Mouse (Mus musculus) heart, postnatal 36 days (tissue): Measurements from ENCODE around the gene D930007J09Rik. TPM values are rescaled to one million over a fixed set of nuclear protein-coding genes. Genes with fewer than 3 reads are reported as not detected.

ENCODE experiments used
- DNase-seq, 2 experiments: peaks; one replicate each; pipeline ENCODE4 v3.0.0; 2021 to 2022
- intact Hi-C: fragments of 180-260 bp; cut with DNase I; formaldehyde crosslinking; loops from one replicate; pipeline ENCODE4 v1.15.1; 2025
- total RNA-seq, 2 experiments: library from RNA; stranded (reverse); gene quantifications; 2 replicates each; pipeline ENCODE4 v1.2.3; 2021

D930007J09Rik gene
- total RNA-seq, result not detected

DNA sequence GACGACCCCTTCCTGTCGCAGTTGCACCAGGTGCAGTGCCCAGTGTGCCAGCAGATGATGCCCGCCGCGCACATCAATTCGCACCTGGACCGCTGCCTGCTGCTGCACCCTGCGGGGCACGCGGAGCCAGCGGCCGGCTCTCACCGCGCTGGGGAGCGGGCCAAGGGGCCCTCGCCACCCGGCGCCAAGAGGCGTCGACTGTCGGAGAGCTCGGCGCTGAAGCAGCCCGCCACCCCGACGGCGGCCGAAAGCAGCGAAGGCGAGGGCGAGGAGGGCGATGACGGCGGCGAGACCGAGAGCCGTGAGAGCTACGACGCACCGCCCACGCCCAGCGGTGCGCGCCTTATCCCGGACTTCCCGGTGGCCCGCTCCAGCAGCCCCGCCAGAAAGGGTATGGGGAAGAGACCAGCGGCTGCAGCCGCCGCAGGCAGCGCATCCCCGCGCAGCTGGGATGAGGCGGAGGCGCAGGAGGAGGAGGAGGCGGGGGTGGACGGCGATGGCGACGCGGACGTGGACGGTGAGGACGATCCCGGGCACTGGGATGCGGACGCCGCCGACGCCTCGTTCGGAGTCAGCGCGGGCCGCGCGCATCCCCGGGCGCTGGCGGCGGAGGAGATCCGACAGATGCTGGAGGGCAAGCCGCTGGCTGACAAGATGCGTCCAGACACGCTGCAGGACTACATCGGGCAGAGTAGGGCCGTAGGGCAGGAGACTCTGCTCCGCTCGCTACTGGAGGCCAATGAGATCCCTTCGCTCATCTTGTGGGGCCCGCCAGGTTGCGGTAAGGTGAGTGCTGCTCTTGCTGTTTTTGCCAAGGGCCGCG lies at the start of gene D930007J09Rik:
Gene D930007J09Rik (minus strand): TSS at position 591 of the 823 bp plus-strand sequence.
- intact Hi-C loops, result loop anchor here (5.0 kb wide), 1 partner anchor 200 kb away; the partner anchor contains the start of gene Serpinb9
- DNase-seq, result peak; percentile 46 to 66

DNA sequence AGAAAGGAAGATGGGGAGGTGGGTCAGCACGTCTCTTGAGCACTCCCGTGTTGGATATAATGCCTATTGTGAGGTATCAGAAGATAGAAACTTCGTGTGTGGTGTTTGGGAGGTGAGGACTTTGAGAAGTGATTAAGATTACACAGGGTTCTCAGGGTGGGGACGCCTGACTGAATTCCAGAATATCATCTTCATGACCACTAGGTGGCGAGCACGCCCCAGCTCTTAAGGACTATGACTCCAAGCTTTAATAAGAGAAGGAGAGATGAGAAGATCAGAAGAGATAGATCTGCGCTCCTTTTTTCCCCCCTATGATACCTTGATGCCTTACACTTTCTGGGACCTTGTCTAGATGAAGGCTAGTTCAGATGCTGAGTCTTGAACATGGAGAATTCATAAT lies 49.3 kb upstream of the D930007J09Rik start:
- intact Hi-C loops, result no loop called here
- DNase-seq, result peak; percentile 43 to 53

DNA sequence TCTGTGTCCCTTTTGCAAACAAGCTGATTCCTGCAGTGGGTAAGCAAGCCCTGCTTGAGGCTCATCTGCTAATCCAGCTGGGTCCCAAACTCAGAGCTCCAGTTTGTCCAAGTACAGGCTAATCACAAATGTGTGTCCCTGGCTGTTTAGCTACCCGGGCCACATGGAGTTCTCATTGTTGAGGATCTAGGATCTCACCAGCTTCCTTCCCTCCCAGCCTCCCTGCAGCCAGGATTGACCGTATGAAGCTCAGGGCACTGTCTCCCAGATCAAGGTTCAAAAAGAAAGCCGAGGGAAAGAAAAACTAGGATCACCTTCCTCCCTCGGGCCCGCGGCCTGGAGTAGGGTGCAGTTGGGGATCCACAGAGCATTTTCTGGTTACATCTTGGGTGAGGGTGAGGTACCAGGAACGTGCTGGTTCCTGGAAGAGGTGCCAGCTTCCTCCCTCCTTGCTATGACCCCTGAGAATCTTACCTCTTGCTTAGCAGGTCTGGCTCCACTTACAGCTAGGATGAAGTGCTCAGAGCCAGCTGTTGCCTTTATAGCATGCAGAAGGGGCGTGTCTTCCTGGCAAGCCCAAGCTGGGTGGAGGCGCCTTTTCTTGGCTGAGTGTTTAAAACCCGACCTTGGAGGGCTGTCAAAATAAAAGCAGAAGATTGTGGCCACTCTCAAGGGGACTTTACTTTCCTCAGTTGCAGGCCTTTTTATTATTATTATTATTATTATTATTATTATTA lies 48.2 kb upstream of the D930007J09Rik start, which contains the start of gene Serpinb1a:
Gene Serpinb1a (minus strand): TSS at position 518 of the 737 bp plus-strand sequence.
- DNase-seq, result peak; percentile 70 to 74
- intact Hi-C loops, result no loop called here

DNA sequence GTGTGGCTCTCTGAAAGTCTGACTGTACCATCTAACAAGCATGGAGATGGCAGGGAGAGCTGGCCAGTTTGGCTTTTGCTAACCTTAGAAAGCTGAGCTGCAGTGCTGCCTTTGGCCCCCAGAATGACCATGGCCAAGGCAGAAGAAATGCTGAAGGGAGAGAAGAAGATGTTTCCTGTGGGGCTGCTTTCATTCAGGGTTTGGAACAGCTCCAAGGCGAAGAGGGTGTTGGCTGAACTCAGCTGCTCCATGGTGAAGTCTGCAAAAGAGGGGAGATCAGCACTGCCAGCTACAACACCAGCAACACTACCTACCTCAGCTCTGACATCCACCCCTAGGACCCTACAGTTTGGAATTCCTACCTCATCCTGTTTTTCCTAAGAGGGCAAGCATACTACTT lies 47.5 kb upstream of the D930007J09Rik start:
- intact Hi-C loops, result no loop called here
- DNase-seq, result no peak

DNA sequence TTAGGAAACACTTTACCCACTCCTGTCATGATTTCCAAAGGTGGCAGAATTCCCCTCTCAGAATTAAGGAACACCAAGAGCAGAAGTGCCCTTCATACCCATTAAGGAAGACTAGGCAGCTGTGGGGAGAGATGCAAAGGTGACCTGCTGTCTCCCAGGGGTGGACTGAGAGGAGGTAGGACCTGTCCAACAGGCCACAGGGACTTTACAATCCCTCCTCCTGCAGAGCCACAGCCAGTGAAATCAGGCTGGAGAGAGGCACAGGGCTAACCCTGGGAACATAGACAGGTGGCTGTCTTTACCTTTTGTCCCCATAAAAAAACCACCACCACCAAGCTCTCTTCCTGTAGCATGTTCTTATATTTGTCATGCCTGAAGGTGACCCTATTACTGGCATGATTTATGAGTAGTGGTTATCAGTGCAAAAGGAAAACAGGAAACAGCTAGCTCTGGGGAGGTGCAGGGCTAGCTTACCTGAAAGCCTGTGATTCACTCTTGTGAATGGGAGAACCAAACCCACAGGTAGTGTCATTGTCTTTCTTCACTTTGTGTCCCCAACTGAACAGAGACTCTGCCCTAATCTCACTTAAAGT lies 47.0 kb upstream of the D930007J09Rik start:
- intact Hi-C loops, result no loop called here

DNA sequence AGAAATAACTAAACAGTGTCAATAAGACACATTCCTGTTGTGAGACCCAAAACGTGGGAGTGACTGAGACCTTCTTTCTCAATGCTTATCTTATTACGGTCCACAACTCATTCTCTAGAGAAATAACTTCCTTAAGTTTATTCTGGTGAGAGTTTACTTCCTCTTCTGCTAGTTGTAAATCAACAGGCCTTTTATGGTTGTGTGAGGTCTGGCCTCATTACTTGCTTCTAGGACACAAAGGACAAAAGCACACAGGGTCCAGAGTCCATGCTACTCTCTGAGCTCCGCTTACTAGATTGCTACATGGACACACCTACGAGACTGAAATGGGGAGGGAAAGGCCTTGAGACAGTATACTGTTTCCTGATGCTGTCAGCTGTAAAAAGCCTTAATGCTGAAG lies 46.4 kb upstream of the D930007J09Rik start:
- DNase-seq, result no peak
- intact Hi-C loops, result no loop called here

More for the DNA sequence above, 47.0 kb upstream of the D930007J09Rik start:
- DNase-seq, result no peak

DNA sequence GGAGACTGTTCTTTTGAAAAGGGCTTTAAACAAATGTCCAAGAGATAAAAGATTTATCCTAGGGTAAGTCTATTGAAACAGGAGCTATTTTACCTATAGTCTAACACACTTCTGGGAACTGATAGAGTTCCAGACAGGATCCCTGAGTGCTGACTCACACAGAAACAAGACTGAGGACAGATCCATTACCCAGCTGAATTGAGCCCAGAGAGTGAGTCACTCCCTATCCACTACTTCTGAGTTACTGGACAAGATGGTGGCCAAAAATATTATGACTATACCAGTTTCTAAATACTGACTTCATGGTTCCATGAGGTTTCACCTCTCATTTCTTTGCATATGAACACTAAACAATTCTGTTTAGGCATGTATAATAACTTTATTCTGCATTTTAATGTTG lies 43.6 kb upstream of the D930007J09Rik start:
- intact Hi-C loops, result no loop called here

DNA sequence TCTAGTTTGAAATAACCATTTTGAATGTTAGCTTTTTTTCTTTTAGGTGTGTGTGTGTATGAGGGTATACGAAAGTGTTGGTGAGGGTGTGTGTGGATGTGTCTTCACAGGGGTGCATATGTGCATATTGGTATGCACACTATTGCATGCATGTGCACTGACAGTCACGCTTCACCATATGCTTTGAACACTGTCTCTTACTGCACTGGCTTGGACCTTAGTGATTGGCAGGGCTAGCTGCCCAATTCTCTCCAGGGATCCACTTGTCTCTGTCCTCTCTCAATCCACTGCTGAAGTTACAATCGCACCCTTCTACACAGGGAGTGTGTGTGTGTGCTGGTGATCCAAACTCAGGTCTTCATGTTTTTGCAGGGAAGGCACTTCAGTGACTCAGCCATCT lies 38.7 kb upstream of the D930007J09Rik start:
- DNase-seq, result no peak
- intact Hi-C loops, result no loop called here

More for the DNA sequence above, 43.6 kb upstream of the D930007J09Rik start:
- DNase-seq, result no peak

DNA sequence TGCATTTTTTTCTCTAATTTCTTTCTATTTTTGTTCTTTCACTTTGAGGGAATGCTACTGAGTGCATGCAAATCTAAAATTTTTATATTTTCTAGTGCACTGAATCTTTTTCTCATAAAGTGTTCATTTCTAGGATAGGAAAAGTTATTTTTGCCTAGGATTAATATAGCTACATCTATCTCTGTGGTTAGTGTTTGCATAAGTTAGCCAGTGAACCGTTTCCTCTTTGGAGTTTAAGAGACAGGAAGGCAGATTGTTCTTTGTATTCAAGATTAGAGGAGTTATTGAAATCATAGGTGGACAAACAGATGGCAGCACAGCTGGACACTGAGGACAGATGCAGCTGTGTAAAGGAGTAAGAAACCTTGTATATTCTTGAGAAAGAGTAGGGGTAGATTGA lies 36.7 kb upstream of the D930007J09Rik start:
- intact Hi-C loops, result no loop called here
- no peak for DNase-seq

DNA sequence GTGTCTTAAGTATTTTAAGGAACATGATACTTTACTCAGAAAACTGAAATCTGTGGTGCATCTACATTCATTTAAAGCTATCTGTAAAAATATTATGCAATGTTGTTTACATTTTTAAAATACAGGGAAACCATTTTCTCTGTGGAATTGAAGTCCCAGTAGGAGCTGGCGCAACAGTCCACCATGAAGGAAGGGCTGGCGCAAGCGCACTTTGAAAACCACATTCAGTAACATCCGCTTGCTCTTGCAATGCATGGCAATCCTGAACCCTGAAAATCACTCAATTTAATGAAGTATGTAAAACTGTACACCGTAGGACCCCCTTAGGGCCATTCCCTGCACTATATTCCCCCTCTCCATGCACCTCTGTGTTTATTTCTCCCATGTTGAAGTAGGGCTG lies 31.9 kb upstream of the D930007J09Rik start:
- no peak for DNase-seq
- intact Hi-C loops, result no loop called here

DNA sequence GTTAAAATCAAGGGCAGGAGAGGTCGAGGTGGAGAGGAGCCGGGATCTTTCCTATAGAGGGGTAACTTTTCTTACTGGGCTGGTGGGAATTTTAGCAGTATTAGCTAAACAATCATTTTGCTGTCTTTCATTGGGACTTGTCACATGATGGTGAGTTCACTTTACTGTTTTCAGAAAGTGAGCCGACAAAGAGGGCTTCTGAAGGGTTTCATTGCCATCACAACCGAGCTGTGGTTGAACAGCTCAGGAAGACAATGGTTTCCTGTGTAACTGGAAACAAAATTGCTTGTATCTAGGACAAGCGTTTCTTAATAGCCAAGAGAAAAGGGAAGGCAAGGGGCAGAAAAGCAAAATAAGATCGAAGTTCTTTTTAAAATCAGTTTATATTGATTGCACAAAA lies 30.6 kb upstream of the D930007J09Rik start:
- intact Hi-C loops, result no loop called here
- DNase-seq, result no peak

DNA sequence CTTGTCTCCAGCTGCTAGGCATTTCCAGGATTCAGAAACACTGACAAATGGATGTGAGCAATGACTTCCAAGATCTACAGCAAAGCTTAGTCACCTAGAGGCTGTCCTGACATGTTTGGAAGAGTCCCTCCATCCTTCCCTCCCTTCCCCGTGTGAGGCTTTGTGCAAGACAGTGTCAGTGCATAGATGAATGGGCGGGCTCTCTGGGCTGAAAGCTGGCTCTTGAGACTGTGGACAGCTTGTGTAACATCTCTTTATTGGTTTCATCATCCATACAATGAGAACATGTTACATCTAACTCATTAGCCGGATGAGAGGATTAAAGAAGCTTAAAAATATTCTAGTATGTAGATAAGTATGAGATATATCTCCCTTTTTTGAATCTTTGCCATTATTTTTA lies 30.1 kb upstream of the D930007J09Rik start:
- intact Hi-C loops, result no loop called here
- no peak for DNase-seq

DNA sequence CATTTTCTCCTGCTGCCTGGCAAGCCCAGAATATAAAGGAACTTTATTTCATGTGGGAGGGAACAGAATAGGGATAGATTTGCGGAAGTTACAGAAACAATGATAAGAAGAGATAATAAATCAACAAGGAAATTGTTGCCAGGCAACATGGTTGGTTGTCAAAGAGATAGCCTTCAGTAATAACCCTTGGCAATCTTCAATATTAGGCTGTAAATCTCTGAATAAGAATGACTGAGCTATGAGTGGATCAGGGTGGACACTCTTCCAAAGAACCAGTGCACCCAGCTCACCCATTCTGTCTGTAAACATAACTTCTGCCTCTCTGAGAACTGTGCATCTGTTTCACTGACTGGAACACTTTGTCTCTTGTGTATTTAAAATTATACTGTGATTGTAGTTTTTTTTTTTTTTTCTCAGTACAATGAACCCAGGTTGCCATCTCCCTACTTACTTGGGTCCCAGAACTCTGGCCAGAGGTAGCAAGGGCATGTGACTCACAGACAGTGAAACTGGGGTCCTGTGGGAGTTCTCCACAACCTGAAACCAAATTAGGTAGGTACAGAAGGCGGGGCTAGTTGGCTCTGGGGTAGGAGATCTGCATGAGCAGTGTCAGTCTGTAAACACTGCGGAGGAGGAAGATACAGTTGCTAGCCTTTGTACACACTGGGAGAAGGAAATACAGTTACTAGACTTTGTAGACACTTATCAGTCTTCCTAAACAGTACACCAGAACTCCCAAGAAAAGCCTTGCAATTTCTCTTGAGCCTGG lies 29.0 kb upstream of the D930007J09Rik start:
- no peak for DNase-seq
- intact Hi-C loops, result no loop called here

DNA sequence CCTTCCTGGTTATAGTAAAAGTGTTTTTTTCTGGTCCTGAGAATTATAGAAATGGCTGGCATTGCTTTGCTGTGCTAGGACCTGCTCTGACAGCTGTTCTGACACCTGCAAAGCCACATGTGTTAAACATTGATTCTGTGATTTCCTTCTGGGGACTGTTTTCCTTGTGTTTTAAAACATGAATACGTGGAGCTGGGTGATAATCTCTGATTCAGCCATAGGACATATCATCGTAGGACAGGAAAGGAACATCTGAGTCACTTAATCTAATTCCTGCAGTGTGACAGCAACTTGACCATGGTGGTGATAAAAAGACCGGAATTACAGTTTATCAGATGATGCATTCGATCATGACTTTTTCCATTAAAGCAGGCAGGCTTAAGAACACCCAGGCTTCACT lies 26.2 kb upstream of the D930007J09Rik start:
- intact Hi-C loops, result no loop called here

DNA sequence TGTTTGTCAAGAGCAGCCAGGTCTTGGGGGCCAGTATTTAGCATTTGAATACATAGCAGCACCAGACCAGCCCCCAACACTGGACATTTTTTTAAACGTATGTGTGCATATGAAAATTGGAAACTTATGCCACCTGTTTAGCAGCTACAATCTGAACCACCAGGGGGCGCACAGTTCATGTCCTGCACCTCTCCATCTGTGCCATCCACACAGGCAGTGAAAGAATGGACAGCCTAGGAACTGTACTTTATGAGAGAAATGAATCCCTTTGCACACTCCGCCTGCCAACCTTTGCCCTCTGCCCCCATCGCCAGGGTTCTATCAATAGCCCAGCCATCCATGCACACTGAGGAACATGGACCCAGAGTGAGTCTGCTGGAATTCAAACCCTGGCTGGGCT lies 25.3 kb upstream of the D930007J09Rik start:
- DNase-seq, result peak; percentile 51 to 67
- intact Hi-C loops, result no loop called here

More for the DNA sequence above, 26.2 kb upstream of the D930007J09Rik start:
- no peak for DNase-seq

DNA sequence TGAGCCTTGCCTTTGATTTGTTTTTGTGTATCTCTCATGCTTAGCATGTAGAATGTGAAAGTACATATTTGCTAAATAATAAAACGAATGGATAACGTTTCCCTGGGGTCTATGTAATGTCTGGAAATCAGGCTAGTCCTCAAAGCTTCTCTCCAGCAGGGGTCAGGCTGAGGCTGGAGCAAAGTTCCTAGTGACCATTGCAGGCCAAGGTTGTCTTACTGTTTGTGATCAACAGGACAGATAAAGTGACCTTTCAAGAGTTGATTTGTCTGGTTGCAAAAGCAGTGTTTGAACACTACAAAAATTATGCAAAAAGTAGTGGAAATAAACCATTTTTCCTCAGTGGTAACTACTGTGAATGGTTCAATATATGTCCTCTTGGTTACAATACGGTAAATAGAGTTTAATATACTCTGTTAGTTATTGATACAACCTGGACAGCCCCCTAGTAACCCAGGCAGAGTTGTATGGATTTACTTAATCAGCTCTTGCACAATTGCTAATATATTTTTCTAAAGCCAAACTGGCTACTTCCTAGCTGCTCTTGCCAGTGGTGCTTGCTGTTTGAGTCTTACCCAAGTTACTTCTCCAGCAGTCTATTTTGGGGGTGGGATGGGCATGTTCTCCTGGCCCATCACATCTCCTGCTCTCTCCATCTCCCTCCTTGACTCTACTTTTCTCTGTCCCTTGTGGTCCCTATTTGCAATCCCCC lies 24.6 kb upstream of the D930007J09Rik start:
- intact Hi-C loops, result no loop called here
- DNase-seq, result no peak

DNA sequence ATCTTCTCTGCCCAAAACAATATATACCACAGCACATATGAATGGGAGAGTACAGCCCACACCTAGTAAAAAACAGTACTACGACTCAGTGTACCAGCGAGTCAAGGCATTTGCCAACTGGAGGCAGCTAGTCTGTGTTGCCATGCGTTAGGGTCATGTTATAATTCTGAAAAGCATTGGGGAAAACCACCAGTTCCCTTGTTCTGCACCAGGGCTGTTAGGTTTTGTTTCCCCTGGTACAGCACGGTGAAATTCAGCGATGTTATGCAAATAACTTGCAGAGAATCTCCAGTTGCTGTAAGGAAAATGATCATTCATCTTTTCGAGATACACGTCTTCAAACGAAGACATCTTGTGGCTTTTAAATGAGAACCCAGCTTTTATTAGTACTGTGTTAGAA lies 22.9 kb upstream of the D930007J09Rik start:
- intact Hi-C loops, result no loop called here
- DNase-seq, result no peak

DNA sequence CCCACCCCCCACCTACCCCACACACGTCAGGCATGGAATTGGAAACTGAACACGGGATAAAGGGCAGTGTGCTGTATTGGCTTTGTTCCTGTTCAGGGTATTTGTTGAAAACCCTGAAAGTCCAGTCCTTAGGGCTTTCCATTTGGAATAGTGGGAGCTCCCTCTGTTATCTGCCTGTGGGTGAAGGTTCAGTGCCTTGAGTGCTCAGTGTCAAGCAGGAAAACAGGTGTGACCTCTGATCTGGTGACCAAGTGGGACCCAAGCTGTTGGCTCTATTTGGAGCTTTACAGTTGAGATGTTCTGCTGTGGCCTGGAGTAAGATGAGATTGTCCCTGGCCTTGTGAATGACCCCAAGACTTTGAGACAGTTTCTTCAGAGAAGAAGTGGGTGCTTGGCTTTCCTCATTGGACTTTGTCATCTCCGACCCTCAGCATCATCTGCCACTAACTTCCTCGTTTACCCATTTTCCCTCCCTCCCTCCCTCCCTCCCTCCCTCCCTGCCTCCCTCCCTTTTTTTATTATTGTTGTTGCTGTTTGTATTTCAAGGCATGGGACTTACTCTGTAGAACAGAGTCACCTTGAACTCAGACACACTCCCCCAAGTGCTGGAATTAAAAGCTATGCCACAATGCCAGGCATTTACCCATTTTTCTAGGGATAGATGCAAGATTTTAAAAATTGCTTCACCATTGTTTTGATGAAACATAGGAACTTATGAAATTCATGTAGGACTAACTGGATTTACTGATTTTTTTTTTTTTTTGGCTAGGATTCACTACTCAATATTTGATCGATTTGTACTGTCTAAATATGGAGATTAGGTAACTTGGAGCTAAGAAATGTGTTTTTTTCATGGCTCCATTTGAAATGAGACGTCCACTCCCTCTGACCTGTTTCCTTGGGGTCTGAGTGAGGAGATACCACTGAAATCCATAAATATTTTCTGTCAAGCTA lies 22.0 kb upstream of the D930007J09Rik start:
- intact Hi-C loops, result no loop called here
- no peak for DNase-seq

DNA sequence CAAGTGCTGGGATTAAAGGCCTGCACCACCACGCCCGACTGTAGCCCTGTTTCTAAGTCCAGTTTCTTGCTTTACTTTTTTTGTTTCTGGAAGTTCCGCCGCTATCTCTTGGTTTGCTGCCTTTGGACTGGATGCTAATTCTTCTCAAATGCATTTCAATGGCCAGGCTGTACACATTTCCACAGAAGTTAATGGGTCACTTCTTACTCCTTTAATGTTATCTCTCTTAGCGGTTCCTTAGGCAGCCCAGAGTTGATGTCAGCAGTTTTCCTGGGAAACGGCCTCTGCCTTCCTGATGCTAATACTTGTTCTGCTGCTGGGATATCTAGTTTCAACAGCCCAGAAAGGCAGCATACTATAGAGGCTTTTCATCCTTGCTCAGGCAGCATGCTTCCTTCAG lies 20.5 kb upstream of the D930007J09Rik start:
- intact Hi-C loops, result no loop called here
- no peak for DNase-seq
